Mouse (Mus musculus) stomach, embryonic 16.5 days (tissue): ENCODE results near the gene Cdkn1b. TPM values are rescaled to one million over a fixed set of nuclear protein-coding genes. Genes with fewer than 3 reads are reported as not detected.

Experiments used
- ATAC-seq: fragments of 200-750 bp; cut with Nextera tagmentation; 2 replicates; pipeline ENCODE4 v1.8.0; 2017; ENCODE audit warnings: moderate number of reproducible peaks, moderate TSS enrichment; ENCODE audit not compliant: insufficient read depth, low FRiP score
- H3K27ac ChIP-seq: fragments of 300-500 bp; sonication (generic); 2 replicates; pipeline ENCODE4 v1.5.1; 2014; ENCODE audit warnings: low read length
- H3K27me3 ChIP-seq: fragments of 300-500 bp; sonication (generic); 2 replicates; pipeline ENCODE4 v1.6.1; 2014; ENCODE audit warnings: low read length, control low read depth, mixed read lengths; ENCODE audit not compliant: control insufficient read depth, insufficient read depth
- H3K36me3 ChIP-seq: fragments of 300-500 bp; sonication (generic); 2 replicates; pipeline ENCODE4 v1.6.1; 2014; ENCODE audit warnings: low read length; ENCODE audit not compliant: control insufficient read depth, insufficient read depth
- H3K4me1 ChIP-seq: fragments of 300-500 bp; sonication (generic); 2 replicates; pipeline ENCODE4 v1.6.1; 2014; ENCODE audit warnings: low read length, control low read depth, mixed read lengths; ENCODE audit not compliant: control insufficient read depth, insufficient read depth
- H3K4me2 ChIP-seq: fragments of 300-500 bp; sonication (generic); 2 replicates; pipeline ENCODE4 v1.6.1; 2014; ENCODE audit warnings: low read depth, low read length, mixed read lengths
- H3K4me3 ChIP-seq: fragments of 300-500 bp; sonication (generic); replicated peaks from 2 replicates; pipeline ENCODE4 v1.5.1; 2014; ENCODE audit warnings: mild to moderate bottlenecking, low read length
- H3K9ac ChIP-seq: fragments of 300-500 bp; sonication (generic); 2 replicates; pipeline ENCODE4 v1.6.1; 2014; ENCODE audit warnings: low read length
- H3K9me3 ChIP-seq: fragments of 300-500 bp; sonication (generic); replicated peaks from 2 replicates; pipeline ENCODE4 v1.6.1; 2016; ENCODE audit warnings: low read length, control low read depth; ENCODE audit not compliant: control insufficient read depth
- WGBS: fragments of 180-500 bp; shearing (Covaris S2); extraction: QIAGEN DNeasy Blood & Tissue Kit; methylation state at CpG from one replicate; pipeline ENCODE4 v1.1.7; 2014; 5-methylcytosine and 5-hydroxymethylcytosine counted together
- polyA plus RNA-seq: library from polyadenylated mRNA; unstranded; fragments of >200 nt; fragmentation: Nextera tagmentation; extraction: Ambion mirVana; gene quantifications from 2 replicates; pipeline ENCODE4 v1.2.1, GENCODE M21; 2015

Cdkn1b gene
- polyA plus RNA-seq, result 15.5 and 17.7 TPM in 2 replicates

GRCm38 (mm10) chr6:134920190-134921013, at the start of gene Cdkn1b:
Cdkn1b (plus strand) TSS chr6:134920401.
- peak within 1 kb of the TSS; percentile 98 for H3K4me3 ChIP-seq
- no peaks in the 10 kb centered on the region for H3K36me3 ChIP-seq
- peak; percentile 95 for ATAC-seq
- H3K9ac ChIP-seq, result peak within 1 kb of the TSS; percentile 96
- no peaks in the 10 kb centered on the region for H3K9me3 ChIP-seq
- under 1% methylated on average over 77 of the region's 77 CpGs for WGBS
- H3K4me2 ChIP-seq, result peak within 1 kb of the TSS; percentile 93
- peak within 1 kb of the TSS; percentile 98 for H3K27ac ChIP-seq
- H3K4me1 ChIP-seq, result peaks cover 29% of the 10 kb centered on the region
- no peaks in the 10 kb centered on the region for H3K27me3 ChIP-seq

- 91% methylated on average over 4 of the region's 4 CpGs for WGBS
- Histone ChIP-seq H3K9ac (no peak overlapping the region), H3K4me3 (no peak overlapping the region), H3K36me3 (peaks cover 6% of the 10 kb centered on the region; the same call in 1 of the 2 replicates), H3K4me2 (no peak overlapping the region), H3K4me1 (no peaks in the 10 kb centered on the region), H3K9me3 (no peaks in the 10 kb centered on the region), H3K27me3 (no peaks in the 10 kb centered on the region), H3K27ac (no peak overlapping the region)
- no peak for ATAC-seq
These were observed 49.3 kb upstream of the Cdkn1b start for GRCm38 (mm10) chr6:134870887-134871286.

- H3K4me1 ChIP-seq, result no peaks in the 10 kb centered on the region
- ATAC-seq, result no peak
- H3K9ac ChIP-seq, result no peak overlapping the region
- H3K4me3 ChIP-seq, result no peak overlapping the region
- H3K36me3 ChIP-seq, result peaks cover 6% of the 10 kb centered on the region; the same call in 1 of the 2 replicates
- H3K27me3 ChIP-seq, result no peaks in the 10 kb centered on the region
- no peak overlapping the region for H3K27ac ChIP-seq
- no peak overlapping the region for H3K4me2 ChIP-seq
- WGBS, result 71% methylated on average over 2 of the region's 2 CpGs
- H3K9me3 ChIP-seq, result no peaks in the 10 kb centered on the region
These were observed 48.0 kb upstream of the Cdkn1b start for GRCm38 (mm10) chr6:134872236-134872635.

GRCm38 (mm10) chr6:134873018-134873417, 47.2 kb upstream of the Cdkn1b start:
- no peak overlapping the region for H3K27ac ChIP-seq
- no peak overlapping the region for H3K4me3 ChIP-seq
- no peaks in the 10 kb centered on the region for H3K27me3 ChIP-seq
- no peak overlapping the region for H3K9ac ChIP-seq
- no peak for ATAC-seq
- H3K4me2 ChIP-seq, result no peak overlapping the region
- no peaks in the 10 kb centered on the region for H3K9me3 ChIP-seq
- H3K36me3 ChIP-seq, result peaks cover 6% of the 10 kb centered on the region; the same call in 1 of the 2 replicates
- no peaks in the 10 kb centered on the region for H3K4me1 ChIP-seq
- 67% methylated on average over 2 of the region's 2 CpGs for WGBS

GRCm38 (mm10) chr6:134876795-134877194, 43.4 kb upstream of the Cdkn1b start:
- Histone ChIP-seq H3K27ac (no peak overlapping the region), H3K4me1 (no peaks in the 10 kb centered on the region), H3K9me3 (no peaks in the 10 kb centered on the region), H3K4me2 (no peak overlapping the region), H3K4me3 (no peak overlapping the region), H3K9ac (no peak overlapping the region), H3K27me3 (no peaks in the 10 kb centered on the region), H3K36me3 (no peaks in the 10 kb centered on the region)
- ATAC-seq, result no peak
- WGBS, result 78% methylated on average over 6 of the region's 6 CpGs

- Histone ChIP-seq H3K27me3 (no peaks in the 10 kb centered on the region), H3K36me3 (no peaks in the 10 kb centered on the region), H3K4me3 (no peak overlapping the region), H3K4me2 (no peak overlapping the region), H3K27ac (no peak overlapping the region), H3K9ac (no peak overlapping the region), H3K9me3 (no peaks in the 10 kb centered on the region), H3K4me1 (no peaks in the 10 kb centered on the region)
- no peak for ATAC-seq
- WGBS, result 87% methylated on average over 4 of the region's 4 CpGs
These were observed 42.9 kb upstream of the Cdkn1b start for GRCm38 (mm10) chr6:134877276-134877675.

GRCm38 (mm10) chr6:134877892-134878291, 42.3 kb upstream of the Cdkn1b start:
- Histone ChIP-seq H3K9ac (no peak overlapping the region), H3K27ac (no peak overlapping the region), H3K4me3 (no peak overlapping the region), H3K27me3 (no peaks in the 10 kb centered on the region), H3K4me2 (no peak overlapping the region), H3K4me1 (no peaks in the 10 kb centered on the region), H3K36me3 (no peaks in the 10 kb centered on the region), H3K9me3 (no peaks in the 10 kb centered on the region)
- ATAC-seq, result no peak
- 69% methylated on average over 1 of the region's 1 CpGs for WGBS

GRCm38 (mm10) chr6:134879556-134879955, 40.6 kb upstream of the Cdkn1b start:
- Histone ChIP-seq H3K4me2 (no peak overlapping the region), H3K4me3 (no peak overlapping the region), H3K36me3 (no peaks in the 10 kb centered on the region), H3K9ac (no peak overlapping the region), H3K27me3 (no peaks in the 10 kb centered on the region), H3K4me1 (no peaks in the 10 kb centered on the region), H3K9me3 (no peaks in the 10 kb centered on the region), H3K27ac (no peak overlapping the region)
- ATAC-seq, result no peak
- WGBS, result 75% methylated on average over 5 of the region's 5 CpGs

GRCm38 (mm10) chr6:134880046-134880445, 40.2 kb upstream of the Cdkn1b start:
- Histone ChIP-seq H3K27ac (no peak overlapping the region), H3K4me3 (no peak overlapping the region), H3K4me2 (no peak overlapping the region), H3K27me3 (no peaks in the 10 kb centered on the region), H3K4me1 (no peaks in the 10 kb centered on the region), H3K9me3 (no peaks in the 10 kb centered on the region), H3K9ac (no peak overlapping the region), H3K36me3 (no peaks in the 10 kb centered on the region)
- WGBS, result 63% methylated on average over 2 of the region's 2 CpGs
- ATAC-seq, result no peak
